Mouse (Mus musculus): ENCODE measurements at regions not wholly inside any gene's neighbourhood (a gene's known extent, or its start where the extent isn't known, plus 50 kb on each side); places are given as distances from the start of the nearest gene placed in this dataset.

- TF ChIP-seq POLR2A (IDR thresholded peaks at IDR 0.05; ENCODE audit: insufficient read length, low read depth) (no peak), MYOG (IDR thresholded peaks at IDR 0.05; ENCODE audit: control insufficient read depth in 1 of 3, insufficient read depth in 1 of 3, insufficient read length in 2 of 3, low read depth in 2 of 3) (no peak)
These were observed 397.7 kb upstream of the Tbl1xr1 start for GRCm38 (mm10) chr3:21678734-21679133.
